Mouse (Mus musculus): ENCODE measurements at regions not wholly inside any gene's neighbourhood (a gene's known extent, or its start where the extent isn't known, plus 50 kb on each side); places are given as distances from the start of the nearest gene placed in this dataset.

GRCm38 (mm10) chr7:36352761-36353160 lies 345.2 kb upstream of the Tshz3 start:
- Histone ChIP-seq H3K27me3 (ENCODE audit: control insufficient read depth, insufficient read depth, insufficient read length) (no peaks in the 10 kb centered on the region), H3K79me3 (ENCODE audit: low read depth) (no peaks in the 10 kb centered on the region), H3K4me3 (ENCODE audit: insufficient read depth, poor library complexity, severe bottlenecking) (no peak overlapping the region), H3K36me3 (ENCODE audit: control insufficient read depth, insufficient read depth) (no peaks in the 10 kb centered on the region), H3ac (ENCODE audit: control insufficient read depth, insufficient read length, low read depth) (no peak overlapping the region), H3K79me2 (ENCODE audit: control insufficient read depth, insufficient read depth) (no peaks in the 10 kb centered on the region)
- no peak for TF ChIP-seq USF1 (IDR thresholded peaks at IDR 0.05; ENCODE audit: low read depth)

- TF ChIP-seq USF1 (IDR thresholded peaks at IDR 0.05; ENCODE audit: low read depth) (no peak), CTCF (IDR thresholded peaks at IDR 0.05; ENCODE audit: control insufficient read depth, insufficient read depth, insufficient read length) (no peak)
- Histone ChIP-seq H3K27me3 (ENCODE audit: control insufficient read depth, insufficient read depth, insufficient read length) (no peaks in the 10 kb centered on the region), H3K36me3 (ENCODE audit: control insufficient read depth, insufficient read depth) (no peaks in the 10 kb centered on the region), H3ac (ENCODE audit: control insufficient read depth, insufficient read length, low read depth) (no peak overlapping the region), H3K79me3 (ENCODE audit: low read depth) (no peaks in the 10 kb centered on the region), H3K79me2 (ENCODE audit: control insufficient read depth, insufficient read depth) (no peaks in the 10 kb centered on the region), H3K4me3 (ENCODE audit: insufficient read depth, poor library complexity, severe bottlenecking) (no peak overlapping the region)
Measured at GRCm38 (mm10) chr7:36350616-36351015, 347.3 kb upstream of the Tshz3 start.

GRCm38 (mm10) chr7:36348195-36348594 lies 349.7 kb upstream of the Tshz3 start:
- TF ChIP-seq CTCF (IDR thresholded peaks at IDR 0.05; ENCODE audit: control insufficient read depth, insufficient read depth, insufficient read length) (no peak), CEBPB (IDR thresholded peaks at IDR 0.05; ENCODE audit: low read depth) (no peak), FOSL1 (IDR thresholded peaks at IDR 0.05; ENCODE audit: insufficient read depth, low read length, poor library complexity, severe bottlenecking) (no peak), MYOG (IDR thresholded peaks at IDR 0.05; ENCODE audit: control insufficient read depth, extremely low read depth, insufficient read length) (no peak), MAX (IDR thresholded peaks at IDR 0.05) (no peak), MYOD1 (IDR thresholded peaks at IDR 0.05; ENCODE audit: control insufficient read depth, insufficient read length, low read depth) (no peak), USF1 (IDR thresholded peaks at IDR 0.05; ENCODE audit: low read depth) (no peak)
- Histone ChIP-seq H3K79me3 (ENCODE audit: low read depth) (no peaks in the 10 kb centered on the region), H3K79me2 (ENCODE audit: control insufficient read depth, insufficient read depth) (no peaks in the 10 kb centered on the region), H3K27me3 (ENCODE audit: control insufficient read depth, insufficient read depth, insufficient read length) (no peaks in the 10 kb centered on the region), H3ac (ENCODE audit: control insufficient read depth, insufficient read length, low read depth) (no peak overlapping the region), H3K36me3 (ENCODE audit: control insufficient read depth, insufficient read depth) (no peaks in the 10 kb centered on the region), H3K4me3 (ENCODE audit: insufficient read depth, poor library complexity, severe bottlenecking) (no peak overlapping the region)

GRCm38 (mm10) chr7:36334857-36335256 lies 363.1 kb upstream of the Tshz3 start:
- TF ChIP-seq MYOG (IDR thresholded peaks at IDR 0.05; ENCODE audit: control insufficient read depth, extremely low read depth, insufficient read length) (no peak), MAX (IDR thresholded peaks at IDR 0.05) (no peak), CTCF (IDR thresholded peaks at IDR 0.05; ENCODE audit: control insufficient read depth, insufficient read depth, insufficient read length) (no peak), CEBPB (IDR thresholded peaks at IDR 0.05; ENCODE audit: low read depth) (no peak), FOSL1 (IDR thresholded peaks at IDR 0.05; ENCODE audit: insufficient read depth, low read length, poor library complexity, severe bottlenecking) (no peak), USF1 (IDR thresholded peaks at IDR 0.05; ENCODE audit: low read depth) (no peak), MYOD1 (IDR thresholded peaks at IDR 0.05; ENCODE audit: control insufficient read depth, insufficient read length, low read depth) (no peak)
- H3ac ChIP-seq (ENCODE audit: control insufficient read depth, insufficient read length, low read depth): no peak overlapping the region
- H3K36me3 ChIP-seq (ENCODE audit: control insufficient read depth, insufficient read depth): no peaks in the 10 kb centered on the region
- no peaks in the 10 kb centered on the region for H3K79me2 ChIP-seq (ENCODE audit: control insufficient read depth, insufficient read depth)
- H3K27me3 ChIP-seq (ENCODE audit: control insufficient read depth, insufficient read depth, insufficient read length): no peaks in the 10 kb centered on the region
- H3K4me3 ChIP-seq (ENCODE audit: insufficient read depth, poor library complexity, severe bottlenecking): no peak overlapping the region
- no peaks in the 10 kb centered on the region for H3K79me3 ChIP-seq (ENCODE audit: low read depth)

- Histone ChIP-seq H3K36me3 (ENCODE audit: control insufficient read depth, insufficient read depth) (no peaks in the 10 kb centered on the region), H3K79me3 (ENCODE audit: low read depth) (no peaks in the 10 kb centered on the region), H3K27me3 (ENCODE audit: control insufficient read depth, insufficient read depth, insufficient read length) (no peaks in the 10 kb centered on the region), H3K4me3 (ENCODE audit: insufficient read depth, poor library complexity, severe bottlenecking) (no peak overlapping the region), H3K79me2 (ENCODE audit: control insufficient read depth, insufficient read depth) (no peaks in the 10 kb centered on the region), H3ac (ENCODE audit: control insufficient read depth, insufficient read length, low read depth) (no peak overlapping the region)
- TF ChIP-seq MYOG (IDR thresholded peaks at IDR 0.05; ENCODE audit: control insufficient read depth, extremely low read depth, insufficient read length) (no peak), MYOD1 (IDR thresholded peaks at IDR 0.05; ENCODE audit: control insufficient read depth, insufficient read length, low read depth) (no peak), MAX (IDR thresholded peaks at IDR 0.05) (no peak)
Measured at GRCm38 (mm10) chr7:36334091-36334490, 363.8 kb upstream of the Tshz3 start.

GRCm38 (mm10) chr7:36332633-36333032 lies 365.3 kb upstream of the Tshz3 start:
- Histone ChIP-seq H3K27me3 (ENCODE audit: control insufficient read depth, insufficient read depth, insufficient read length) (no peaks in the 10 kb centered on the region), H3K36me3 (ENCODE audit: control insufficient read depth, insufficient read depth) (no peaks in the 10 kb centered on the region), H3K79me2 (ENCODE audit: control insufficient read depth, insufficient read depth) (no peaks in the 10 kb centered on the region), H3ac (ENCODE audit: control insufficient read depth, insufficient read length, low read depth) (no peak overlapping the region), H3K79me3 (ENCODE audit: low read depth) (no peaks in the 10 kb centered on the region), H3K4me3 (ENCODE audit: insufficient read depth, poor library complexity, severe bottlenecking) (no peak overlapping the region)
- TF ChIP-seq CEBPB (IDR thresholded peaks at IDR 0.05; ENCODE audit: low read depth) (no peak), MAX (IDR thresholded peaks at IDR 0.05) (no peak), FOSL1 (IDR thresholded peaks at IDR 0.05; ENCODE audit: insufficient read depth, low read length, poor library complexity, severe bottlenecking) (no peak), CTCF (IDR thresholded peaks at IDR 0.05; ENCODE audit: control insufficient read depth, insufficient read depth, insufficient read length) (no peak), MYOD1 (IDR thresholded peaks at IDR 0.05; ENCODE audit: control insufficient read depth, insufficient read length, low read depth) (no peak), MYOG (IDR thresholded peaks at IDR 0.05; ENCODE audit: control insufficient read depth, extremely low read depth, insufficient read length) (no peak), USF1 (IDR thresholded peaks at IDR 0.05; ENCODE audit: low read depth) (no peak)
